Mouse (Mus musculus): ENCODE results near the gene H2-T23. TPM values are rescaled to one million over a fixed set of nuclear protein-coding genes. Genes with fewer than 3 reads are reported as not detected.
A peak's percentile ranks its signal among the peaks of the same experiment; 100 is the strongest.
"Not testable (repeated sequence)": the region's sequence is repeated elsewhere in the genome, so short reads cannot be mapped to it uniquely, and the experiment has no call there.

H2-T23 gene
- total and polyA plus RNA-seq, 3 experiments: 12.2 to 18.3 TPM; not detected in 1

DNA sequence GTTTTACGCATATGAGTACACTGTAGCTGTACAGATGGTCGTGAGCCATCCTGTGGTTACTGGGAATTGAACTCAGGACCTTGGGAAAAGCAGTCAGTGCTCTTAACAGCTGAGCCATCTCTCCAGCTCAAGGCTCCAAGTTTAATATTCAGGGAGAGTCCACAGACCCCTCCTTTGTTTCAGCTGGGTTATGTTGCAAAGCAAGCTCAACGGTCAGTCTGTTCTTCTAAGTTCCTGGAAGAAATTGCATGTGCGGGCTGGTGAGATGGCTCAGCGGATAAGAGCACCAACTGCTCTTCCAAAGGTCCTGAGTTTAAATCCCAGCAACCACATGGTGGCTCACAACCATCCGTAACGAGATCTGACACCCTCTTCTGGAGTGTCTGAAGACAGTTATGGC, 28.2 kb downstream of the H2-T23 start:
- H3K9ac ChIP-seq (ENCODE audit: control insufficient read depth, low read depth, low read length, poor library complexity, severe bottlenecking); H3K9me3 ChIP-seq (replicated peaks; ENCODE audit: insufficient read depth, low read length); H3K27ac ChIP-seq (ENCODE audit: control insufficient read depth, low read depth, low read length); H3K4me3 ChIP-seq (ENCODE audit: control insufficient read depth in 1 of 2, insufficient read depth in 1 of 2, low read depth in 2 of 2, low read length in 2 of 2); H3K27me3 ChIP-seq (ENCODE audit: control insufficient read depth in 1 of 2, insufficient read depth in 2 of 2, low read length in 2 of 2): not testable (repeated sequence)
- TF ChIP-seq POLR2A (IDR thresholded peaks at IDR 0.05; ENCODE audit: control insufficient read depth in 1 of 2, insufficient read depth in 1 of 2, low read depth in 1 of 2, low read length in 2 of 2, poor library complexity in 1 of 2): peak in 1 of 2 experiments; percentile 17; a peak in 1 of 4 replicates
- peak; percentile 11 for DNase-seq (ENCODE audit: low read depth, low spot score)
- H3K4me1 ChIP-seq (ENCODE audit: control insufficient read depth in 1 of 2, insufficient read depth in 2 of 2, low read length in 2 of 2): peaks cover 23 to 41% of the 10 kb centered on the region in 2 experiments
- H3K79me2 ChIP-seq (ENCODE audit: control insufficient read depth, insufficient read depth, low read length, poor library complexity): peaks cover 54% of the 10 kb centered on the region
- H3K36me3 ChIP-seq (ENCODE audit: control insufficient read depth in 1 of 2, insufficient read depth in 2 of 2, low read length in 2 of 2): peaks cover 12 to 40% of the 10 kb centered on the region in 2 experiments

DNA sequence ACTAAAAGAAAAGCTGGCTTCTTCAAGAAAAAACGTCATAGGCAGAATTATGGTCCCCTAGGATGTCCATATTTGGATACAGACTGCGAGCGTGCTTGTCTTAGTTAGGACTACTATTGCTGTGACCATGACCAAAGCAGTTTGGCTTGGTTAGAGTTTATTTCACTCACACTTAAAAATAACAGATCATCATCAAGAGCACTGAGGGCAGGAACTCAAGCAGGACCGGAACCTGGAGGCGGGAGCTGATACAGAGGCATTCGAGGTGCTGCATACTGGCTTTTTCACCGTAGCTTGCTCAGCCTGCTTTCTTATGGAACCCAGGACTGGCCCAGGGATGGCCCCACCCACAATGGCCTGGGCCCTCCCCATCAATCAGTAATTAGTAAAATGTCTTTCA, 29.3 kb downstream of the H2-T23 start:
- H3K9me3 ChIP-seq (replicated peaks; ENCODE audit: insufficient read depth, low read length): no peaks in the 10 kb centered on the region
- peaks cover 12 to 50% of the 10 kb centered on the region in 2 experiments for H3K36me3 ChIP-seq (ENCODE audit: control insufficient read depth in 1 of 2, insufficient read depth in 2 of 2, low read length in 2 of 2)
- peaks cover 30 to 50% of the 10 kb centered on the region in 2 experiments for H3K4me1 ChIP-seq (ENCODE audit: control insufficient read depth in 1 of 2, insufficient read depth in 2 of 2, low read length in 2 of 2)
- H3K27me3 ChIP-seq (ENCODE audit: control insufficient read depth in 1 of 2, insufficient read depth in 2 of 2, low read length in 2 of 2): no peaks in the 10 kb centered on the region
- peaks cover 61% of the 10 kb centered on the region for H3K79me2 ChIP-seq (ENCODE audit: control insufficient read depth, insufficient read depth, low read length, poor library complexity)
- H3K4me3 ChIP-seq (ENCODE audit: control insufficient read depth in 1 of 2, insufficient read depth in 1 of 2, low read depth in 2 of 2, low read length in 2 of 2): no peak overlapping the region
- no peak overlapping the region for H3K9ac ChIP-seq (ENCODE audit: control insufficient read depth, low read depth, low read length, poor library complexity, severe bottlenecking)
- TF ChIP-seq JUND (IDR thresholded peaks at IDR 0.05; ENCODE audit: low read depth, low read length): no peak
- TF ChIP-seq ZC3H11A (IDR thresholded peaks at IDR 0.05; ENCODE audit: low read depth, low read length): no peak
- no peak for TF ChIP-seq CHD2 (IDR thresholded peaks at IDR 0.05; ENCODE audit: low read length)
- TF ChIP-seq USF2 (IDR thresholded peaks at IDR 0.05; ENCODE audit: borderline replicate concordance in 1 of 2, insufficient read depth in 1 of 2, low read depth in 1 of 2, low read length in 2 of 2): no peak
- no peak for TF ChIP-seq ZMIZ1 (IDR thresholded peaks at IDR 0.05; ENCODE audit: low read depth, low read length)
- no peak for TF ChIP-seq MYC (IDR thresholded peaks at IDR 0.05; ENCODE audit: low read depth, low read length)
- TF ChIP-seq SIN3A (IDR thresholded peaks at IDR 0.05; ENCODE audit: low read length): no peak
- TF ChIP-seq USF1 (IDR thresholded peaks at IDR 0.05; ENCODE audit: low read depth, low read length): no peak
- no peak for TF ChIP-seq HCFC1 (IDR thresholded peaks at IDR 0.05; ENCODE audit: low read depth, low read length)
- no peak for TF ChIP-seq MXI1 (IDR thresholded peaks at IDR 0.05; ENCODE audit: low read depth, low read length)
- peak overlapping the region; percentile 33 for H3K27ac ChIP-seq (ENCODE audit: control insufficient read depth, low read depth, low read length)
- no peak for DNase-seq (ENCODE audit: low read depth, low spot score)

DNA sequence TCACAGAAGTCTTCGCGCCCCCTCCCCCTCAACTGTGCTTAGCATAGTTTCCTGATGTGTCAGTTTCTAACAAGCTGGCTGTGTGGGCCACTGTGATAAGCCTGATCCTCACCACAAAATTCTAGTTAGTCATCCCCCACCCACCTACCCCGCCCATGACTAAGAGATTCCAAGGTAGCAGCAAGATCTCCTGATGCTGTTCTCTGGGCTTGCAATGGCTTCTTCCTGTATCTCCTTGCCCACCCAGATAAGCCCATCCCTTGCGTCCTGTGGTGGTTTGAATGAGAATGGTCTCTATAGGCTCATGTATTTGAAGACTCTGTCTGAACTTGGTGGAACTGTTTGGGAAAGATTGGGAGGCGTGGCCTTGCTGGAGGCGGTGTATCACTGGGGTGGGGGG, 30.7 kb downstream of the H2-T23 start:
- peak overlapping the region; percentile 99 for H3K27ac ChIP-seq (ENCODE audit: control insufficient read depth, low read depth, low read length)
- DNase-seq (ENCODE audit: low read depth, low spot score): peak; percentile 98
- no peak overlapping the region for H3K9ac ChIP-seq (ENCODE audit: control insufficient read depth, low read depth, low read length, poor library complexity, severe bottlenecking)
- H3K4me1 ChIP-seq (ENCODE audit: control insufficient read depth in 1 of 2, insufficient read depth in 2 of 2, low read length in 2 of 2): peaks cover 33 to 52% of the 10 kb centered on the region in 2 experiments
- peaks cover 12 to 55% of the 10 kb centered on the region in 2 experiments for H3K36me3 ChIP-seq (ENCODE audit: control insufficient read depth in 1 of 2, insufficient read depth in 2 of 2, low read length in 2 of 2)
- no peaks in the 10 kb centered on the region for H3K9me3 ChIP-seq (replicated peaks; ENCODE audit: insufficient read depth, low read length)
- no peak overlapping the region for H3K4me3 ChIP-seq (ENCODE audit: control insufficient read depth in 1 of 2, insufficient read depth in 1 of 2, low read depth in 2 of 2, low read length in 2 of 2)
- H3K27me3 ChIP-seq (ENCODE audit: control insufficient read depth in 1 of 2, insufficient read depth in 2 of 2, low read length in 2 of 2): no peaks in the 10 kb centered on the region
- peaks cover 66% of the 10 kb centered on the region for H3K79me2 ChIP-seq (ENCODE audit: control insufficient read depth, insufficient read depth, low read length, poor library complexity)
- TF ChIP-seq TAL1 (IDR thresholded peaks at IDR 0.05; ENCODE audit: low read length): peak; percentile 91
- peak; percentile 50; the same call in 1 of the 2 replicates for TF ChIP-seq MAFK (IDR thresholded peaks at IDR 0.05; ENCODE audit: borderline replicate concordance, low read depth, low read length)
- TF ChIP-seq CHD1 (IDR thresholded peaks at IDR 0.05; ENCODE audit: low read depth, low read length): no peak
- no peak for TF ChIP-seq MXI1 (IDR thresholded peaks at IDR 0.05; ENCODE audit: low read depth, low read length)
- TF ChIP-seq BHLHE40 (IDR thresholded peaks at IDR 0.05; ENCODE audit: borderline replicate concordance, low read depth, low read length): no peak
- no peak for TF ChIP-seq MAX (IDR thresholded peaks at IDR 0.05; ENCODE audit: low read length)
- TF ChIP-seq MYB (IDR thresholded peaks at IDR 0.05; ENCODE audit: low read depth, low read length): peak; percentile 86
- peak; percentile 54 for TF ChIP-seq TBP (IDR thresholded peaks at IDR 0.05; ENCODE audit: low read depth, low read length)
- peak; percentile 26; the same call in 1 of the 2 replicates for TF ChIP-seq E2F4 (IDR thresholded peaks at IDR 0.05; ENCODE audit: borderline replicate concordance, low read depth, low read length)
- TF ChIP-seq ZKSCAN1 (IDR thresholded peaks at IDR 0.05; ENCODE audit: low read depth, low read length): no peak
- TF ChIP-seq SIN3A (IDR thresholded peaks at IDR 0.05; ENCODE audit: low read length): peak; percentile 79
- no peak for TF ChIP-seq SMC3 (IDR thresholded peaks at IDR 0.05; ENCODE audit: low read depth, low read length)
- TF ChIP-seq RCOR1 (IDR thresholded peaks at IDR 0.05; ENCODE audit: low read depth, low read length): peak; percentile 83
- peak; percentile 92 for TF ChIP-seq GATA1 (IDR thresholded peaks at IDR 0.05; ENCODE audit: low read depth, low read length)
- no peak for TF ChIP-seq ZMIZ1 (IDR thresholded peaks at IDR 0.05; ENCODE audit: low read depth, low read length)
- TF ChIP-seq ELF1 (IDR thresholded peaks at IDR 0.05; ENCODE audit: low read depth, low read length): peak; percentile 81
- 0 out of 2 replicates have a peak, but pooled peaks have one; percentile 20 for TF ChIP-seq ZNF384 (IDR thresholded peaks at IDR 0.05; ENCODE audit: low read depth, low read length)
- no peak for TF ChIP-seq USF1 (IDR thresholded peaks at IDR 0.05; ENCODE audit: low read depth, low read length)
- TF ChIP-seq NRF1 (IDR thresholded peaks at IDR 0.05; ENCODE audit: insufficient read depth, low read depth, low read length, poor library complexity, severe bottlenecking): no peak

All from MEL (cell line).